Mouse (Mus musculus) heart, adult 2 months (tissue): ENCODE results near the gene Lrrn4cl.
"Not testable (repeated sequence)": the region's sequence is repeated elsewhere in the genome, so short reads cannot be mapped to it uniquely, and the experiment has no call there.

Source experiments
- CTCF ChIP-seq: fragments of 200-600 bp; IDR thresholded peaks from 2 replicates; pipeline ENCODE4 v1.8.1; 2022; ENCODE audit warnings: antibody characterized with exemption, mild to moderate bottlenecking, moderate library complexity
- EP300 ChIP-seq: fragments of 200-500 bp; IDR thresholded peaks from 2 replicates; pipeline ENCODE4 v1.6.1; 2011; ENCODE audit warnings: low read depth, low read length, control low read depth; ENCODE audit not compliant: insufficient read depth
- POLR2A ChIP-seq: fragments of 200-500 bp; IDR thresholded peaks from 2 replicates; pipeline ENCODE4 v1.6.1; 2011; ENCODE audit warnings: mild to moderate bottlenecking, low read depth, low read length, control low read depth; ENCODE audit not compliant: insufficient read depth

DNA sequence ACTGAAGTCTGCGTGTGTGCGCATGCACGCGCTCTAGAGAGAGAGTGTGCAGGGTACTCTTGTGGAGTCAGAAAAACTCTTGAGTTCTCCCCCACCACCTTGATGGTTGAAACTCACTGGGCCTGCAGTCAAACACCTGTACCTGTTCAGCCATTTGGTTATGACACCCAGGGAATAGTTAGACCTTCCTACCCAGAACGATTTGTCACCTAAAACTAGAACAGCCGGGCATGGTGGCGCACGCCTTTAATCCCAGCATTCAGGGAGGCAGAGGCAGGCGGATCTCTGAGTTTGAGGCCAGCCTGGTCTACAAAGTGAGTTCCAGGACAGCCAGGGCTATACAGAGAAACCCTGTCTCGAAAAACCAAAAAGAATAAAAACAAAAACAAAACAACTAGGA is 14.2 kb upstream of the Lrrn4cl start:
- not testable (repeated sequence) for TF ChIP-seq CTCF, POLR2A, EP300
